Mouse (Mus musculus) cerebellum, adult 2 months (tissue): ENCODE measurements around the gene Bmper.

ENCODE experiments used
- CTCF ChIP-seq: fragments of 200-500 bp; IDR thresholded peaks from 2 replicates; pipeline ENCODE4 v1.5.1; 2011; ENCODE audit warnings: low read depth, mild to moderate bottlenecking, control low read depth, low read length, moderate library complexity, borderline replicate concordance; ENCODE audit not compliant: insufficient read depth
- POLR2A ChIP-seq: fragments of 200-500 bp; IDR thresholded peaks from 2 replicates; pipeline ENCODE4 v1.6.1; 2011; ENCODE audit warnings: low read length, control low read depth, borderline replicate concordance; ENCODE audit not compliant: insufficient read depth

- TF ChIP-seq CTCF (no peak), POLR2A (no peak)
Observed at GRCm38 (mm10) chr9:23222841-23223548, at the start of gene Bmper.
